ENCODE assay signal across 10 mouse cellular contexts in genomic region chr1:86053198-86053921, GRCm38 (mm10). TPM values are rescaled to one million over a fixed set of nuclear protein-coding genes. Genes with fewer than 3 reads are reported as not detected.
DNase-seq lines count a peak whose midpoint lies in the region; ATAC-seq and TF ChIP-seq lines count a peak whose summit lies in the region.
"Had no signal": no experiment of that assay in that cellular context is flagged by ENCODE, and none has a peak within 500 bp of the region (broad histone marks: within the 10 kb centered on the region; RNA-seq: fewer than 3 reads in every experiment).

No protein-coding gene starts in this region.

- no peaks in the 10 kb centered on the region for H3K36me3 ChIP-seq in heart, adult 2 months (ENCODE audit: control insufficient read depth, insufficient read depth, low read length)
- H3K36me3 ChIP-seq in heart, embryonic 10.5 days, result no peaks in the 10 kb centered on the region
- H3K36me3 ChIP-seq in forebrain, embryonic 15.5 days, result no peaks in the 10 kb centered on the region
- no peaks in the 10 kb centered on the region for H3K36me3 ChIP-seq in hindbrain, postnatal 0 days (ENCODE audit: insufficient read depth, low read length)
- H3K36me3 ChIP-seq in midbrain, postnatal 0 days (ENCODE audit: insufficient read depth, low read length), result peaks cover 4% of the 10 kb centered on the region; the same call in 1 of the 2 replicates
- H3K36me3 ChIP-seq: limb, embryonic 13.5 days had no signal

- no peaks in the 10 kb centered on the region for H3K9me3 ChIP-seq in heart, embryonic 10.5 days
- no peaks in the 10 kb centered on the region for H3K9me3 ChIP-seq in forebrain, embryonic 15.5 days
- H3K9me3 ChIP-seq in hindbrain, postnatal 0 days (ENCODE audit: low read length), result no peaks in the 10 kb centered on the region
- no peaks in the 10 kb centered on the region for H3K9me3 ChIP-seq in midbrain, postnatal 0 days (ENCODE audit: low read length)
- H3K9me3 ChIP-seq: limb, embryonic 13.5 days had no signal

- peak; percentile 82 for ATAC-seq in forebrain, embryonic 15.5 days (replicated peaks)
- peak; percentile 91 for ATAC-seq in hindbrain, postnatal 0 days
- peak; percentile 83 for ATAC-seq in midbrain, postnatal 0 days (ENCODE audit: low FRiP score)

- no peak for TF ChIP-seq POLR2A in heart, adult 2 months (IDR thresholded peaks at IDR 0.05; ENCODE audit: insufficient read depth, low read depth, low read length)

- intact Hi-C loops in heart, adult 2 months (cut with DNase I), result no loop called here

- no peak for TF ChIP-seq CTCF in heart, adult 2 months (IDR thresholded peaks at IDR 0.05)
- no peak for TF ChIP-seq CTCF in hindbrain, postnatal 0 days (IDR thresholded peaks at IDR 0.05; ENCODE audit: low read depth)
- TF ChIP-seq CTCF in midbrain, postnatal 0 days (IDR thresholded peaks at IDR 0.05), result no peak

- no peak overlapping the region for H3K27ac ChIP-seq in heart, adult 2 months
- no peak overlapping the region for H3K27ac ChIP-seq in heart, embryonic 10.5 days
- peak overlapping the region; percentile 74 for H3K27ac ChIP-seq in forebrain, embryonic 15.5 days (replicated peaks)
- H3K27ac ChIP-seq in hindbrain, postnatal 0 days, result peak overlapping the region; percentile 72
- peak overlapping the region; percentile 55 for H3K27ac ChIP-seq in midbrain, postnatal 0 days (ENCODE audit: low read depth, low read length)
- H3K27ac ChIP-seq: limb, embryonic 13.5 days had no signal

- DNase-seq in heart, adult 2 months, result peak; percentile 74 to 77
- no peak for DNase-seq in heart, embryonic 10.5 days (ENCODE audit: low spot score)
- peak; percentile 85 for DNase-seq in adipocyte (ENCODE audit: low spot score)
- DNase-seq in hindbrain, postnatal 0 days (ENCODE audit: low spot score), result peak; percentile 89
- peak; percentile 89 for DNase-seq in midbrain, postnatal 0 days (ENCODE audit: low spot score)
- no peak for DNase-seq in yolk sac, embryonic 10.5 days (ENCODE audit: low spot score)
- no peak for DNase-seq in kidney, postnatal 4 days

- no peak overlapping the region for H3K4me3 ChIP-seq in heart, adult 2 months
- H3K4me3 ChIP-seq in heart, embryonic 10.5 days, result no peak overlapping the region
- no peak overlapping the region for H3K4me3 ChIP-seq in forebrain, embryonic 15.5 days
- H3K4me3 ChIP-seq in hindbrain, postnatal 0 days (ENCODE audit: low read length), result no peak overlapping the region
- H3K4me3 ChIP-seq in midbrain, postnatal 0 days (ENCODE audit: low read depth, low read length), result no peak overlapping the region
- H3K4me3 ChIP-seq: limb, embryonic 13.5 days had no signal

- no peaks in the 10 kb centered on the region for H3K4me1 ChIP-seq in heart, adult 2 months (ENCODE audit: control insufficient read depth, insufficient read depth, low read length)
- peaks cover 7% of the 10 kb centered on the region for H3K4me1 ChIP-seq in heart, embryonic 10.5 days
- H3K4me1 ChIP-seq in forebrain, embryonic 15.5 days, result peaks cover 20% of the 10 kb centered on the region
- H3K4me1 ChIP-seq in hindbrain, postnatal 0 days (ENCODE audit: insufficient read depth, low read length), result 0 out of 2 replicates have a peak, but pooled peaks cover 4% of the 10 kb centered on the region
- H3K4me1 ChIP-seq in midbrain, postnatal 0 days (ENCODE audit: insufficient read depth, low read length), result no peaks in the 10 kb centered on the region

- 47% methylated on average over 12 of the region's 12 CpGs for WGBS in heart, adult 2 months
- 86% methylated on average over 12 of the region's 12 CpGs for WGBS in heart, embryonic 10.5 days
- whole genome bisulfite sequencing in forebrain, embryonic 15.5 days, result 35% methylated on average over 12 of the region's 12 CpGs
- WGBS in hindbrain, postnatal 0 days, result 43% methylated on average over 12 of the region's 12 CpGs
- WGBS in midbrain, postnatal 0 days, result 68% methylated on average over 12 of the region's 12 CpGs

- H3K9ac ChIP-seq in heart, adult 2 months (ENCODE audit: low read depth, low read length), result no peak overlapping the region
- H3K9ac ChIP-seq in forebrain, embryonic 15.5 days (replicated peaks), result no peak overlapping the region
- no peak overlapping the region for H3K9ac ChIP-seq in hindbrain, postnatal 0 days (replicated peaks; ENCODE audit: low read length)
- no peak overlapping the region for H3K9ac ChIP-seq in midbrain, postnatal 0 days (replicated peaks; ENCODE audit: low read length, poor library complexity, severe bottlenecking)
- H3K9ac ChIP-seq: limb, embryonic 13.5 days had no signal

- H3K27me3 ChIP-seq in heart, adult 2 months (ENCODE audit: control insufficient read depth, insufficient read depth, low read length), result no peaks in the 10 kb centered on the region
- peaks cover 9% of the 10 kb centered on the region for H3K27me3 ChIP-seq in heart, embryonic 10.5 days (ENCODE audit: insufficient read depth, poor library complexity, severe bottlenecking)
- 0 out of 2 replicates have a peak, but pooled peaks cover 3% of the 10 kb centered on the region for H3K27me3 ChIP-seq in forebrain, embryonic 15.5 days
- H3K27me3 ChIP-seq in hindbrain, postnatal 0 days (ENCODE audit: insufficient read depth, low read length), result no peaks in the 10 kb centered on the region
- H3K27me3 ChIP-seq in midbrain, postnatal 0 days (ENCODE audit: insufficient read depth, low read length), result no peaks in the 10 kb centered on the region

- H3K4me2 ChIP-seq in forebrain, embryonic 15.5 days (replicated peaks), result no peak overlapping the region
- H3K4me2 ChIP-seq in hindbrain, postnatal 0 days (ENCODE audit: low read depth, low read length), result no peak overlapping the region
- H3K4me2 ChIP-seq in midbrain, postnatal 0 days (ENCODE audit: low read depth, low read length, poor library complexity, severe bottlenecking), result no peak overlapping the region
- H3K4me2 ChIP-seq: limb, embryonic 13.5 days had no signal

- no peak for TF ChIP-seq EP300 in heart, adult 2 months (IDR thresholded peaks at IDR 0.05; ENCODE audit: insufficient read depth, low read depth, low read length)

- H3K79me2 ChIP-seq in heart, adult 2 months (replicated peaks; ENCODE audit: control insufficient read depth, insufficient read depth, low read length), result no peaks in the 10 kb centered on the region

RNA-seq across cellular contexts. Expression of gene 2810459M11Rik, which starts 7.7 kb away (rescaled TPM):
- total RNA-seq in heart, adult 2 months (2021), result not detected
- polyA plus RNA-seq in heart, adult 2 months (2012; rRNA removed), result 0.06 TPM in 1 of 2 replicates, not detected in the other
- 1.1 and 4.7 TPM in 2 replicates for polyA plus RNA-seq in heart, embryonic 10.5 days (2016; fragmentation: Nextera tagmentation; extraction: Ambion mirVana)
- polyA plus RNA-seq in forebrain, embryonic 15.5 days (2015; fragmentation: Nextera tagmentation; extraction: Ambion mirVana), result 10.5 and 10.6 TPM in 2 replicates
- 46.4 and 63.9 TPM in 2 replicates for total RNA-seq in hindbrain, postnatal 0 days (2014; rRNA removed)
- polyA plus RNA-seq in hindbrain, postnatal 0 days (2015; fragmentation: Nextera tagmentation; extraction: Ambion mirVana), result 12.9 and 16.1 TPM in 2 replicates
- total RNA-seq in midbrain, postnatal 0 days (2014; rRNA removed), result 43.4 and 43.9 TPM in 2 replicates
- polyA plus RNA-seq in midbrain, postnatal 0 days (2015; fragmentation: Nextera tagmentation; extraction: Ambion mirVana), result 13.4 and 14.3 TPM in 2 replicates

RNA-seq across cellular contexts. Expression of gene Psmd1, which starts 10.8 kb away (rescaled TPM):
- 100 to 1,000 TPM in 1 of 2 experiments, 10 to 100 TPM in 1; 91.6 to 104 TPM for total RNA-seq in heart, adult 2 months (2021)
- polyA plus RNA-seq in heart, adult 2 months (2012; rRNA removed), result 65.0 and 102 TPM in 2 replicates
- polyA plus RNA-seq in heart, embryonic 10.5 days (2016; fragmentation: Nextera tagmentation; extraction: Ambion mirVana), result 191 and 198 TPM in 2 replicates
- polyA plus RNA-seq in forebrain, embryonic 15.5 days (2015; fragmentation: Nextera tagmentation; extraction: Ambion mirVana), result 175 and 182 TPM in 2 replicates
- 74.0 and 127 TPM in 2 replicates for total RNA-seq in hindbrain, postnatal 0 days (2014; rRNA removed)
- polyA plus RNA-seq in hindbrain, postnatal 0 days (2015; fragmentation: Nextera tagmentation; extraction: Ambion mirVana), result 183 TPM in 2 replicates
- total RNA-seq in midbrain, postnatal 0 days (2014; rRNA removed), result 91.5 and 103 TPM in 2 replicates
- polyA plus RNA-seq in midbrain, postnatal 0 days (2015; fragmentation: Nextera tagmentation; extraction: Ambion mirVana), result 193 and 195 TPM in 2 replicates

RNA-seq across cellular contexts. Expression of gene Spata3, which starts 36.7 kb away (rescaled TPM):
- total RNA-seq in heart, adult 2 months (2021), result not detected
- 0.67 and 0.80 TPM in 2 replicates for polyA plus RNA-seq in heart, adult 2 months (2012; rRNA removed)
- polyA plus RNA-seq in heart, embryonic 10.5 days (2016; fragmentation: Nextera tagmentation; extraction: Ambion mirVana), result not detected in 2 replicates
- polyA plus RNA-seq in forebrain, embryonic 15.5 days (2015; fragmentation: Nextera tagmentation; extraction: Ambion mirVana), result 0.23 and 0.66 TPM in 2 replicates
- total RNA-seq in hindbrain, postnatal 0 days (2014; rRNA removed), result 1.2 TPM in 1 of 2 replicates, not detected in the other
- 1.3 and 1.4 TPM in 2 replicates for polyA plus RNA-seq in hindbrain, postnatal 0 days (2015; fragmentation: Nextera tagmentation; extraction: Ambion mirVana)
- total RNA-seq in midbrain, postnatal 0 days (2014; rRNA removed), result not detected in 2 replicates
- polyA plus RNA-seq in midbrain, postnatal 0 days (2015; fragmentation: Nextera tagmentation; extraction: Ambion mirVana), result 0.91 and 1.4 TPM in 2 replicates
- polyA plus RNA-seq: limb, embryonic 13.5 days; small intestine, adult 2 months had no signal

RNA-seq across cellular contexts. Expression of gene Htr2b, which starts 58.4 kb away (rescaled TPM):
- under 1 TPM; 0.50 to 0.61 TPM for total RNA-seq in heart, adult 2 months (2021)
- 0.53 and 0.62 TPM in 2 replicates for polyA plus RNA-seq in heart, adult 2 months (2012; rRNA removed)
- polyA plus RNA-seq in heart, embryonic 10.5 days (2016; fragmentation: Nextera tagmentation; extraction: Ambion mirVana), result 0.40 and 0.51 TPM in 2 replicates
- 0.25 and 0.40 TPM in 2 replicates for polyA plus RNA-seq in forebrain, embryonic 15.5 days (2015; fragmentation: Nextera tagmentation; extraction: Ambion mirVana)
- not detected in 2 replicates for total RNA-seq in hindbrain, postnatal 0 days (2014; rRNA removed)
- polyA plus RNA-seq in hindbrain, postnatal 0 days (2015; fragmentation: Nextera tagmentation; extraction: Ambion mirVana), result 0.24 and 0.44 TPM in 2 replicates
- total RNA-seq in midbrain, postnatal 0 days (2014; rRNA removed), result not detected in 2 replicates
- 0.20 and 0.43 TPM in 2 replicates for polyA plus RNA-seq in midbrain, postnatal 0 days (2015; fragmentation: Nextera tagmentation; extraction: Ambion mirVana)

Comparison
In these comparisons a context has a peak if more than half of its experiments do, and no peak if none do; other contexts are left out.
1. DNase-seq: peak in heart, adult 2 months (2 of 2), adipocyte (single experiment), hindbrain, postnatal 0 days (single experiment) and midbrain, postnatal 0 days (single experiment); none in heart, embryonic 10.5 days (single experiment), yolk sac, embryonic 10.5 days (single experiment) and kidney, postnatal 4 days (0 of 2).
2. H3K27ac ChIP-seq: peak in forebrain, embryonic 15.5 days (single experiment), hindbrain, postnatal 0 days (single experiment) and midbrain, postnatal 0 days (single experiment); none in heart, adult 2 months (single experiment) and heart, embryonic 10.5 days (single experiment).
3. Peak in every context shown above with its lines, with median percentiles within 50 percentile points of each other: ATAC-seq.